Mouse (Mus musculus): ENCODE results near the gene Arrdc5.
A peak's percentile ranks its signal among the peaks of the same experiment; 100 is the strongest.
"Not testable (repeated sequence)": the region's sequence is repeated elsewhere in the genome, so short reads cannot be mapped to it uniquely, and the experiment has no call there.

Arrdc5 gene

DNA sequence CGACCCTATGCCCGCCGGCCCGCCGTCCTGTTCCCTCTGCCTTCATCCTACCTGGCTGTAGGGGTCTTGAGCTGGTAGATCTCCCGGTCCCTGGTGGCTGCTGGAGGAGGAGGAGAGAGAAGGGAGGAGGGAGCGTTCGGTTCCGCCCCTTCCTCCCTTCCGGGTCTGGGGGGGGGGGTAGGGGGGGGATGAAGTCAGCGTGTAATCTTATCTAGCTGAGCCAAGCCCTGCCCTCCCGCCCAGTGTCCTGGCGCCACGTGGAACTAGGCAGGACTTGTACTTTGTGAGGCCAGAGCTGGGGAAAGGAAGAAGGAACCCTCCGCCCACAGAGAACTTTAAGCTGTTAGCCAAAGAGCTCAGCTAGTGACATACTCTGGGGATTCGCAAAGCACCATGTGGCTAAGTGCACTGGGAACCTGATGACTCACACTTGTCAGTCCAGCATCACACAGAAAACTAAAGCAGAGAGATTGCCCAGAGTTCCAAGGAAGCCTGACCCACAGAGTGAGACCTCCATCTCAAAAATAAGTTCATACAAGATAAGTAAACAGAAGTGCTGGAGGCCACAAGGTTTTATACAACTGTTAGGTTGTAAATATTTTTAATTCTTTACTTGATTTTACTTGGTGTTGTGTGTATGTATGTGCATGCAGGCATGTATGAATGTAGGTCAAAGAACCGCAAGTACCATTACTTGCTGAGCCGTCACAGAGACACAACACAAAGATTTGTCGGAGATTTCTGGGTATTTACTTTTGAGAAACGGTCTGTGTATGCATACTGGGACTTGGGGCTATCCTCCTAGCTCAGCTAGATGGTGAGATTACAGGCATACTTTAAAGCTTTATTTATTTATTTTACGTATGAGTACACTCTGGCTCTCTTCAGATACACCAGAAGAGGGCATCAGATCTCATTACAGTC, 23.2 kb downstream of the Arrdc5 start, which contains the start of gene Ticam1:
Ticam1 (minus strand) TSS at position 144 of the 924 bp plus-strand sequence.
- peak; percentile 77 for DNase-seq

DNA sequence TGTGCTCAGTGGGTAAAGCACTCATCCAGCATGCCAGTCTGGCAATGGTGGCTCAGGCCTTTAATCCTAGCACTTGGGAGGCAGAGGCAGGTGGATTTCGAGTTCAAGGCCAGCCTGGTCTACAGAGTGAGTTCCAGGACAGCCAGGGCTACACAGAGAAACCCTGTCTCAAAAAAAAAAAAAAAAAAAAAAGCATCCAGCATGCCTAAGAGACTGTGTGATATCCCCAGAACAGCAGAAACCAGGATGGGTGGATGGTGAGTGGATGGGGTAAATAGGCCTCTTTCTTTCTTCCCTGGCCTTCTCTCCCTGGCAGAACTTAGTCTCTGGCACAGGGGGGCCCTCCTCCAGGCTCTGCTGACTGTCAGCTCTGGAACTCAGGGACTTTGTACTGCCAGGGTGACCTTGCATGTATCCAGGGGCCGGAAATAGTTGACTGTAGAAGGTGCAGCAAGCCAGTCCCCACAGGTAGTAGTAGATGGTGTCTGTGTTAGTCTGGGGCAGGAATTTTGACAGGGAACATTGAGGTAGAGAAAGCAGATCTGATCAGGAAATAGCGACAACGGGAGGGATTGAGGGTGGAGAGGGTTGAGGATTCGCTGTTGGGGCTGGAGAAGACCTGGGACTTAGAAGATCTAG, 24.1 kb downstream of the Arrdc5 start:
- peak; percentile 52 for DNase-seq

DNA sequence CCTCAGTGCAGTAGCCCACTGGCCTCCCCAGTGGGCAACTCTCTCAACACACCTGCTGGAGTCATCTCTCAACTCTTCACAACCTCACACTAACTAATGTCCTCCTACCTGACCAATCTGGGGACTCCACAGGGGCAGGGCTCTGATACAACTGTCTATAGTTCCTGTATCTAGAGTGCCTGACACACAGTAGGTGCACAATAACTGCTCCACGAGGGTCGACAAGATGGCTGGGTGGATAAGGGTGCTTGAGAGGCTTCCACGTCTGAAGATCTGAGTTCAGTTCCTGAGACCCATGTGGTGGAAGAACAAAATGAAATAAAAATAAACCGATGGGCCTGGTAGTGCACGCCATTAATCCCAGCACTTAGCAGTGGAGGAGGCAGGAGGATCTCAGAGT, 26.1 kb downstream of the Arrdc5 start:
- no peak for DNase-seq

DNA sequence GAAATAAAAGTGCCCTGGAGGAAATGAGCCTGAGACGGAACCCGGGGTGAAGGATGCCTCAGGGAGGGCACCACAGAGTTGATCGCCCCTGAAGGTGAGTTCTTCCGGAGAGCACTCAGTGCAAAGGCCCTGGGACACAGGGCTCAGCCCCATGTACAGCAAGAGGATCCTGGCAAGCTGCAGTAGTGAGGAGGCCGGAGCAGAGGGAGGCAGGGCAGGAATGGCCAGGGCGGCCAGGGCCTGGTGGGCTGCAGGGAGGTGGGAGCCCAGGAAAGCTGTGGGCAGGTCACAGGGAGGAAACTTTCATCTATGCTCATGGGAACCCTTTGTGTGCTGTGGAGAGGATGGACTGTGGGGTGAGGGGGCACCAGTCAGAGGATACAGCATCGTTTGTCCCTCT, 26.6 kb downstream of the Arrdc5 start:
- DNase-seq: no peak

DNA sequence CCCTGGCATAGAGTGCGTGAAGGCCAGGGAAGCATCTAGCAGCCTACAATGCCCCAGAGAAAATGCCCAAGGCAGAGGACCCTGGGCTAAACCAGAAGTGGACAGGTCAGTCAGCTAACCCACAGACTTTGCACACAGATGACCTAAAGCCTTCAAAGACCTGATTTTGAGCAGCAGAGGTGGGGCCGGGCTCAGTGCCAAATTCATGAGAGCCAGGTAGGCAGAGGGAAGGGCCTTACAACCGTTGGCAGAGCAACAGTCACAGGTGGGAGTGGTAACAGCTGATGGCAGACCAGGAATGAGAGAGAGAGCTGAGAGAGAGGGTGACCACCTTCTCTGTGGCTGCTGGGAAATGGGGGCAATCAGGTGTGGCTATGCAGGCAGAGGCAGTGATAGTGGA, 27.4 kb downstream of the Arrdc5 start:
- DNase-seq: no peak

DNA sequence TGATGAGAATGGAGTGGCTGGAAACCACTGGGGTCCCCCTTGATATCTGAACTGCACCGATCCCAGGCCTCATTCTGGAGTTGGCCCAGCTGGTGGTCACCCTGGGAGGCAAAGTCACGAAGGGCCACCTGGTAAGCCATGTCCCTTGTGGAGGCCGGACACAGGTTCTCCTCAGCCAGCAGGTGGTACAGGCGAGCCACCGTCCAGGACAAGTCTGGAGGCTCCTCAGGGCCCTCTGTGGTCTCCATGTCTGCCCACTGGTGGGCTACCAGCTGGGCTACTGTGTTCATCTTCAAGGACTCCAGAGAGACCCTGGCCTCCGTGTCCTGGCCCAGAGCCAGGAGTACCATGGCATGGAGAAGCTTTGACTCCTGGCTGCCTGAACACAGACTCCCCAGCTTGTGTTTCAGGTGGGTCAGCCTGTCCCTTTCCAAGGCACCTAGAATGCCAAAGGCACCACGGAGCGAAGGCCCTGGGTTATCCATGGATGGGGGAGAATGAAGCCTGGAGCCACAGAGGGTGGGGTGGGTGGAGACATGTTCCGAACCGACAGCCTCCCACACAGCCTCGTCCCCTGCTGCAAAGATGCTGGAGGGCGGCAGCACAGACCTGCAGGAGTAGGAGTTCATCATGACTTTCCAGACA, 28.4 kb downstream of the Arrdc5 start:
- DNase-seq: no peak

DNA sequence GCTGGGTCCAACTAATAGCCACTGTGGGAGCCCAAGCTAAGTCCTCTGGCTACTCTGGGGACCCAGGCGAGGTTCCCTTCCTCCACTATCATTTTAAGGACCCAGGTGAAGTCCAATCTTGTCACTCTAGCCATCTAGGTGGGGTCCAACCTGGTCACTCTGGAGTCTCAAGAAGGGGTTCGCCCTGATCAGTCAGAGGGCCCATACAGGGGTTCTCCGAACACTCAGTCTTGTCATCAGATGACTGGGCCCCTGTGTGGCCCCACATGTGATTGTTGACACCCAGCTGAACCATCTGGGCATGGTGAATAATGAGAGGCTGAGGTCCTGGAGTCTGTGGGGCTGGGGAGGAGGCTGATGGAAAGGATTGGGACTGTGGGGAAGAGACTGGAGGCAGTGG, 30.3 kb downstream of the Arrdc5 start:
- no peak for DNase-seq

DNA sequence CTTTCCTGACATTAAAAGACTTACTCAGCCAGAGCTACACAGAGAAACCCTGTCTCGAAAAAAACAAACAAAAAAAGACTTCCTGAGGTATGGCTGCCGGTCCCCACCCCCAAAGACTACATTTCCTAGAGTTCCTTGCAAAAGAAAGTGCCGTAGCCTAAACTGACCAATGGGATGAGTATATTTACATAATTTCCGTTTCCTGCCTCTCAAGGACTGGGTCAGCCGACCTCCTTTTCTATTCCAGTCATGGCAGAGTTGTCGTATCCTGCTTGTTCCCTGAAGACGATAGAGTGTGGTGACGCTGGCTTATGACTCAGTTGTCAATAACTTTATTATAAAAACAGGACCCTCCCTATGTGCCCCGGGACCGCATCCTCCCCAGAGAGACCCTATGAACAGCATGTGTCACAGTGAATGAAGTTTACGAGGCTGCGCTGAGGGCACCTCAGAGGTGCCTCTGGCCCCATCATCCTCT, 30.9 kb downstream of the Arrdc5 start:
- peak; percentile 90 for DNase-seq

DNA sequence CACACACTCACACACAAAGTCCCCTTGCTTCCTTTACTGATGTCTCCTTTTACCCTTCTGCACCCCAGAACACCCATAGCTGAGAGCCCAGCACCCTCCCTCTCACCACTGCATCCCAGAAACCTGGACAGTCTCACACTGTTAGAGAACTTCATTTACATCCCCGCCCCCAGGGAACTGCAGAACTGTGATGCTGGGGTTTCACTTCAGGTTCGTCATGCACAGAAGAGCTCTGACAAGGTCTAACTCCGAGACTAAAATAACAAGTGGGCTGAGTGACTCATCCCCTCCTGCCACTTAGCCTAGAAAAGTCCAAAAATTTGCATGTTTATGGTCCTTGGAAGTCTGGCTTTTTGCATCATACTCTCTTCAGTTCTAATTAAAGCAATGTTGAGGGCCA, 33.8 kb downstream of the Arrdc5 start:
- DNase-seq: no peak

DNA sequence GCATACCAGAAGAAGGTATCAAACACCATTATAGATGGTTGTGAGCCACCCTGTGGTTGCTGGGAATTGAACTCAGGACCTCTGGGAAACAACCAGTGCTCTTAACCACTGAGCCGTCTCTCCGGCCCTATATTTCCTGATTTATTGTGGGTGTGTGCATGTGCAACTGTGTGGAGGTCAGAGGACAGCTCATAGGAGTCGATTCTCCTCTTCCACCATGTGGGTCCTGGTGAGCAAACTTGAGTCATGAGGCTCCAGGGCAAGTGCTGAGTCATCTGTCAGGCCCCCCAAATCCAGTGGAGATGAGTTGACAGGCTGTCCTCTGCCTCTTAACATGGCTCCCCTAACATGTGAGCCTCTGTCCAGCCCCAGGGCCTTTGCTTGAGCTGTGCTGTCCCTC, 34.2 kb downstream of the Arrdc5 start:
- DNase-seq: no peak

DNA sequence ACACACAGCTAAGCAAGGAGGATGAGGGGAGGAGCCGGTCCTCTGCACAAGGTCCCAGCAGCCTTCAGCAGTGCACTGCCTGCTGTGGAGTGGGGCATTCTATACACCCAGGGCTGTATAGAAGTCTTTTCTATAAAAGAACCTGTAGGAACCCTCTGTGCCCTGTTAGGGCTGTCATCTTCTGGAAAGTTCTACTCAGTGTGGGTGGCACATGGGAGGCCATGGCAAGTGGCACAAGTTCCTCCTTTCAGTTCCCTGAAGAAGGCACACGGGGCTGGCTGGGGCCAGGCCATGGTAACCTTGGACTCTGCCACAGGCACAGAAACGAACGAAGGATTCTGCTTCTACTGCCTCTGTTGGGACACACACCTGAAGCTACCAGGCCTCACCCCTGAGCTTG, 35.1 kb downstream of the Arrdc5 start:
- DNase-seq: no peak

DNA sequence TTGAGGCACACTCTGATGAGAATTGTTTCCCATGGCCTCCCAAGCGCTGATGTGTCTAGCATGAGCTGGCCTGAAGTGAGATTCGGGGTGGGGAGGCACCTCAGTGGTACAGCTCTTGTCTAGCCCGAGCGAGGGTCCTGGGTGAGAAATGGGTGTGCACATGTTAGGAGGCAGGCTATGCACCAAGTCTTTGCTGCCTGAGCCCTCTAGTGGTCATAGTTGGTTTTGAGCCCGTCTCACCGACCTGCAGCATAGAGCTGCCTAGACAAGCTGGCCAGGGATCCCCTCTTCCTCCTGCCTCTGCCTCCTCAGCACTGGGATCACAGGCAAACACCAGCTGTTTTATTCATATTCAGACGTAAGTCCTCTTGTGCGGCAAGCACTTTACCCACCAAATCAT, 36.1 kb downstream of the Arrdc5 start:
- DNase-seq: peak; percentile 83

DNA sequence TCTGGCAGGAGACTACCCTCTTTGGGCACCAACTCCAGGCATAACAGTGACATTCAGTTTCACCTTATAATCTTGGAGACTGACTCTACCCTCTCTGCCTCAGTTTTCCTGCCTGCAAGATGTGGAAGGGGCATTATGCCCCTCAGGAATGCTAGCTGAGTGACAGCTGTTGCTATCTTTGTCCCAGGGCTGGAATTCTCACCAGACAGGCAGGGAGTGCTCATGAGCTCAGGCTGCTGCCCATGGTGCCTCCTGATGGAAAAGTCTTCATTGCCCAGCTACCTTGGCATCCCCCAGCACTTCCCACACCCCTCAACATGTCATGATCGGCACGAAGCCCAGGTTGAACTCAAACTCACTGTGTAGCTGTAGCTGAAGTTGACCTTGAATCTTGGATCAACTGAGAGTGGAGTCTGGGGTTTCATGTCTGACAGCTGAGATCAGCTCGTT, 37.4 kb downstream of the Arrdc5 start:
- no peak for DNase-seq

DNA sequence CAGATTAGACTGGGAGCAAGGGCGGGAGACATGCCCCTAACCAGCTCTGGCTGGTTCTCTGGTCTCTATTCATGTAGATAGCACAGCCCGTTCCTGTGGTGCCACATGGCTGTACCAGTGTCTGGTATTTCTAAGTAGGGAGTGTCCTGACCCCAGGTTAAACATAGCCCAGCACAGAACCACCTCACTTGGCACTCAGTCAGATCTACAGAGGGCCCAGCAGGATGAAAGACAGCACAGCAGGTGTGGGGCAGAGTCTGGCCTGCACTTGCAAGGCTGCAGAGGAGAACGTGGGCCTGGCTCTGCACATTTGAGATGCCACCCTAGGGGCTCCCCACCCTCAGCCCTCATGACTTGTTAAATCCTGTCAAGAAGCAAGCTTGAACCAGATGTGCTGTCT, 38.9 kb downstream of the Arrdc5 start:
- no peak for DNase-seq

DNA sequence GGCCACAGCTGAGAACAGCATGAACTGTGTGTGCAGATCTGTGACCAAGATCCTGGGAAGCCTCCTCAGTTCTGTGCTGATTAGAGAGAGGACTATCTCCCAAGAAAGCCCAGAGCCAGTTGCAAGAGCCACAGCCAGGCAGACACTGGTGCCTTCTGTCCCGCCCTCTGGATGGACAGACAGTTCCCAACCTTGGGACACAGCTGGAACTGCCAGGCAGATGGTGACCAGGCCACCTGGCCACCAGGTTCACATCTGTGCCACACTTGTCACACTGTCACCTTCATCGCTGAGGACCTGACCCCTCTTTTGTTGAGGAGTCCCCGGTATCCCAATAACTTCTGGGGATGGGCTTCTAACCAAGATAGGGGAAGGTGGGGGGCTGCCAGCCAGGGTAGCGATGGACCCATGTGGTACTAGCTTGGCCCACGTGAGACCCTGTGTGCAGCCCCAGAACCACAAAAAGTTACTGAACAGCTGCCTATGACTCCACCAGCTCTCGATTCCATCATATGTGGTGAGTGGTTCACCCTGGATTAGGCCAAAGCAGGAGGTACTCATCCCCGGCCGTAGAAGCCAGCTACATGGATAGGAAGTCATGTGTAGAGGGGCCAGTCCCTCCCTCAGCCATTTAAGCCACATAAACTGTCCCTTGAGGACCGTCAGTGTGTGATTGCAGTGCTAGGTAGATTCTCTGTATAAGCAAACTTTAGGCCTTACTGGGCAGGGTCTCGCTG, 40.6 kb downstream of the Arrdc5 start:
- DNase-seq: no peak

DNA sequence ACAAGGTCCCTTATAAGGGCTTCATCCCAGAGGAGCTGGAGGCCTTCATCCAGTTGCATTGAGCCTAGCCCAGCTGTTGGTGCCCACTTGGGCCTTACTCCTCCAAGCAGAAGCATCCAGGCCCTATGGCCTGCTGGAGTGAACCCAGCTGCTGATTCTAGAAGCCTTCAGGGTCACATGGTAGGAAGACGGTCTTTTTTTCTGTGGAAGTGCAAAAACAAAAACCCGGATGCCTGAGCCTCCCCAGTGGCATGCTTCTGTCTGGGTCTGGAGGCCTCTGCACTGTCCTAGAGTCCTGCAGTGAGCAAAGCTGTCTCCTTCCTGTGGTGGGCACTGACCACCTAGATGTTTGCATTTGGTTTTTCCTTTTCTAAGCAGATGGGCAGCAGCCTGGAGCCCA, 41.3 kb downstream of the Arrdc5 start:
- DNase-seq: not testable (repeated sequence)

DNA sequence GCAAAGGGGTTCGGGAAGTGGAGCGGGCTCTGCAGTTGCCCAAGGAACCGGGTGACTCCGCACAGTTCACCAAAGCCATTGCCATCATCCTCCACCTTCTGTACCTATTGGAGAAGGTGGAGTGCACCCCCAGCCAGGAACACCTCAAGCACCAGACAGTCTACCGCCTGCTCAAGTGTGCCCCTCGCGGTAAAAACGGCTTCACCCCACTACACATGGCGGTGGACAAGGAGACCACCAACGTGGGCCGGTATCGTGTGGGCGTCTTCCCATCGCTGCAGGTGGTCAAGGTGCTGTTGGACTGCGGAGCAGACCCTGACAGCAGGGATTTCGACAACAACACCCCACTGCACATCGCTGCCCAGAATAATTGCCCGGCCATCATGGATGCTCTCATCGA, 41.8 kb downstream of the Arrdc5 start:
- DNase-seq: peak; percentile 58

DNA sequence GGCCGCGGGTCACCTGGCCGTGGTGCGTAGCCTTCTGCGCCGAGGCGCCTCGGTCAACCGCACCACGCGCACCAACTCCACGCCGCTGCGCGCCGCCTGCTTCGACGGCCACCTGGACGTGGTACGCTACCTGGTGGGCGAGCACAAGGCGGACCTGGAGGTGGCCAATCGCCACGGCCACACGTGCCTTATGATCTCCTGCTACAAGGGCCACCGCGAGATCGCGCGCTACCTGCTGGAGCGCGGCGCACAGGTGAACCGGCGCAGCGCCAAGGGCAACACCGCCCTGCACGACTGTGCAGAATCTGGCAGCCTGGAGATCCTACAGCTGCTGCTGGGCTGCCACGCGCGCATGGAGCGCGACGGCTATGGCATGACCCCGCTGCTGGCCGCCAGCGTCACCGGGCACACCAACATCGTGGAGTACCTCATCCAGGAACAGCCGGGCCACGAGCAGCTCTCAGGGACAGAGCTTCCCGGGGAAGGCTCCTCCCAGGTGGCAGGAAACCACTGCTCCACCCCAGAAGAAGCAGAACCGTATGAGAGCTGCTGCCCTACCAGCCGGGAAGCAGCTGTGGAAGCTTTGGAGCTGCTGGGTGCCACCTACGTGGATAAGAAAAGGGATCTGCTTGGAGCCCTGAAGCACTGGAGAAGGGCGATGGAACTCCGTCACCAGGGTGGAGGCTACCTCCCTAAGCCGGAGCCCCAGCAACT, 42.7 kb downstream of the Arrdc5 start:
- peak; percentile 68 for DNase-seq

DNA sequence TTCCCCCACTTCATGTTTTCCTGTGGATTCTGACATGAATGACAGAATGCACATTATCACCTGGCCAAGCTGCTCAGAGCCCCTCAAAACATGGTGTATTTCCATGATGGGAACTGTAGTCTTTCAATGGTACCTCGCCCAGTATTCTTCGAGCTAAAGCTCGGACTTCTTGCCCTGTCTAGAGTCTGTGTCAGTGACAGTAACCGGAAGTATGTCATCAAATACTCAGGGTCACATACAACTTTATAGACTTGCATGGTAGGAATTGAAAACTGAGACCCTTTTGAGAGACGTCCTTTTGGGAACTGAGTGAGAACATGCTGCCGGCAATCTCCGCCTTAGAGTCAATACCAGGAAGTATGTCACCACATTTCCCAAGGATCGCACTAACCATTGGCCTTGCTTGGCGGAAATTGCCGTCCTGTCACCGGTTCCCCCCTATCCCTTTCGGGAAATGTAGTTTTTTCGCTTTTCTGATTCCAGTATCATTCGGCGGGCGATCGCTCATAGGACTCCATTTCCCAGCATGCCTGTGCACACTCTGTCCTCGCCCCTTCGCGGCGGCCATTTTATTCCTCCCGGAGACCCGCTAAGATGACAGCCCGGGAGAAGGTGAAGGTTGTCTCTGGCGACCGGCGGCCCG, 43.7 kb downstream of the Arrdc5 start, which contains the start of gene Fem1a:
Fem1a (plus strand) TSS at position 572 of the 643 bp plus-strand sequence.
- DNase-seq: peak; percentile 99

DNA sequence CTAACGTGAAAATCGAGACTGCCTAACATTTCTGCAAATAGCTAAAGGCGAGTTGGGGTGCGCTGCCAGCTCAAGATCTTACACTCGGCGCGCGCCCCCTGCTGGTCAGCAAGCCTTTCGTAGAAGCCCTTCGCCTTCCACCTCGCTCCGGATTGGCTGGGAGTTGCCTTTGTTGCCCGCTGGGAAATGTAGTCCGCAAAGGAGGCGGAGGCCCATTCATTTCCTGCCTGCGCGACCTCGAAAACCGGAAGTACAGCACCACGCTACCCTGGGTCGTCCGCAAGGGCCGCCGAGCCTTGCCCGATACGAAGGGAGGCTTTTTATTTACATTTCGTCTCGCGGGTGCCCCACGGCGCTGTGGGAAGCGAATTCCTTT, 44.2 kb downstream of the Arrdc5 start:
- DNase-seq: peak; percentile 98

DNA sequence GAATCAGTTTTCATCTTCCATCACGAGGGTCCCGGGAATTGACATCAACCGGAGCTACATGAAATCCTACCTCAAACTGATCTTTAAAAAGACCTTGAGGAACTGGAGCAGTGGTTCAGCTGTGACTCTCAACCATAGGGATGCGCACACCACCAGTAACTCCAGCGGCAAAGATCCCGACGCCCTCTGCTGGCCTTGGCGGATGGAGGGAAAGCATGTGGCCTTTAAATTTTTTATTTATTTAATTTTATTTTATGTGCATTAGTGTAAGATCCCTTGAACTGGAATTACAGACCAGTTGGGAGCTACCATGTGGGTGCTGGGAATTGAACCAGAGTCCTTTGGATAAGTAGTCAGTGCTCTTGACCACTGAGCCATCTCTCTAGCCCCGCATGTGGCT, 44.7 kb downstream of the Arrdc5 start:
- DNase-seq: no peak

DNA sequence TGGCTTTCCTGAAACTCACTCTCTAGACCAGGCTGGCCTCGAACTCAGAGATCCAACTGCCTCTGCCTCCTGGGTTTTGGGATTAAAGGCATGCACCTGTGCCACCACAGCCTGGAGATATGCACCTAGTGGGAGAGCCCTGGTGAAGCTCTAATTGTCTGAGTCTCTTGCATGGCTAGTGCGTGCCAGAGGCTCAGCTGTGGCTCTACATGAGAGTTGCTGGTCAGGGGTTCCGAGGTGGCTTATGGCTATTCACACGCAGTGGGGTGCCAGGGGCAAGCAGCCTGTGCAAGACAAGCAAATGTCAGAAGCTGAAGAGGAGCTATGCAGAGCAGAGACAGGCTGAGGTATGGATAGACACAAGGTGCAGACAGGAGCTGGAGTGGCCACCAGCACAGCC, 45.4 kb downstream of the Arrdc5 start:
- peak; percentile 65 for DNase-seq

Data from cerebellum, adult 9-10 months (tissue).